Mouse (Mus musculus): ENCODE results near the gene Cspg4. TPM values are rescaled to one million over a fixed set of nuclear protein-coding genes. Genes with fewer than 3 reads are reported as not detected.
A peak's percentile ranks its signal among the peaks of the same experiment; 100 is the strongest.
"Not testable (repeated sequence)": the region's sequence is repeated elsewhere in the genome, so short reads cannot be mapped to it uniquely, and the experiment has no call there.

Cspg4 gene
- polyA plus RNA-seq, 1 experiment from 2014 or later: 0.91 TPM

- peak; percentile 74 for DNase-seq (ENCODE audit: low spot score)
These were observed 26.7 kb downstream of the Cspg4 start for GRCm38 (mm10) chr9:56891517-56892011.

DNA sequence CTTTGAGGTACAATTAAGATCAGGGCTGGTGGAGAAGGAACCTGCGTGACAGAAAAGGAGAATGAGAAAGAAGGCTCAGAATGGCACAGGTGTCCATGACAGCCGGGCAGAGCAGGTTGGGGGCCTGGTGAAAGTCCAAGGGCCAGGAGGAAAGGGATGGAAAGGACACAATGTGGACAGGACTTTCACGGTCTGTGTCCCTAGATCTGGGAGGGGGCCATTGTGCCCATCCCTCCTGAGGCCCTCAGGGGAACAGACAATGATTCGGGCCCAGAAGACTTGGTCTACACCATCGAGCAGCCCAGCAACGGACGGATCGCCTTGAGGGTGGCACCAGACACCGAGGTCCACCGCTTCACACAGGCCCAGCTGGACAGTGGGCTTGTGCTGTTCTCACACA, 27.3 kb downstream of the Cspg4 start:
- DNase-seq (ENCODE audit: low spot score): no peak

- DNase-seq (ENCODE audit: low spot score): no peak
These were observed 28.5 kb downstream of the Cspg4 start for GRCm38 (mm10) chr9:56893313-56893712.

GRCm38 (mm10) chr9:56894006-56894405, 29.2 kb downstream of the Cspg4 start:
- peak; percentile 10 for DNase-seq (ENCODE audit: low spot score)

GRCm38 (mm10) chr9:56896779-56897178, 31.9 kb downstream of the Cspg4 start:
- no peak for DNase-seq (ENCODE audit: low spot score)

DNA sequence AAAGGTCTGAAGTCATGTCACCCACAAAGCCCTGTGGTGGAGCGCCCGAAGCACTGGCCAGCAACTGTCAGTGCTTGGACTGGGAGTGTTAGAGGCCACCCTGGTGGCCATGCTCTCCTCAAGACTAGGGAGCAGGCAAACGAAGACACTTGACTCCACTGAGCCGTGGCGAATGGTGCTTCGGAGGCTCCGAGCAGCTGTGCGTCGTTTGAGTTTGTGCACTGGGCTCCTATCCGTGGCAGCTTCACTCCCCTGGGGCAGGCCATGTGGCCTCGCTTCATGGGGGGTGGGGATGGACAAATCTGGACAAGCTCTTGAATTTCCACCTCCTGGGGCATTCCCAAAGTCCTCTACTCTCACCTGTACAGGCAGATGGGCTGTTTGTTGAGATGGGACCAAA, 34.6 kb downstream of the Cspg4 start:
- no peak for DNase-seq (ENCODE audit: low spot score)

GRCm38 (mm10) chr9:56900060-56900459, 35.2 kb downstream of the Cspg4 start:
- no peak for DNase-seq (ENCODE audit: low spot score)

GRCm38 (mm10) chr9:56900571-56900970, 35.7 kb downstream of the Cspg4 start:
- peak; percentile 10 for DNase-seq (ENCODE audit: low spot score)

- DNase-seq (ENCODE audit: low spot score): no peak
These were observed 36.4 kb downstream of the Cspg4 start for GRCm38 (mm10) chr9:56901187-56901586.

GRCm38 (mm10) chr9:56903662-56904061, 38.8 kb downstream of the Cspg4 start:
- no peak for DNase-seq (ENCODE audit: low spot score)

GRCm38 (mm10) chr9:56907549-56907948, 42.7 kb downstream of the Cspg4 start:
- DNase-seq (ENCODE audit: low spot score): no peak

DNA sequence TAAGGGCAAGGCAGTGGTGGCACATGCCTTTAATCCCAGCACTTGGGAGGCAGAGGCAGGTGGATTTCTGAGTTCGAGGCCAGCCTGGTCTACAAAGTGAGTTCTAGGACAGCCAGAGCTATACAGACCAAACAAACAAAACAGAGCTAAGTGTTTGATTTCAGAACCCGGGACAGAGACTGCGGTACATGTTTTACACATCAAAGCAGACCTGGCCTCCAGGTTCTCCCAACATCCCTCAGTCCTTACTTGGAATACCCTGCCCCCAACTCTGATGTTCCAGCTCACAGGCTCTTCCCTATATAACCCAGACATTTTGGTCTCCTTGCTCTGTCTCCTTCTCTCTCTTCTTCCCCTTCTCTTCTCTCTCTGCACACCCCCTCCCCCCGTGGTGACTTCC, 45.2 kb downstream of the Cspg4 start:
- DNase-seq (ENCODE audit: low spot score): not testable (repeated sequence)

DNA sequence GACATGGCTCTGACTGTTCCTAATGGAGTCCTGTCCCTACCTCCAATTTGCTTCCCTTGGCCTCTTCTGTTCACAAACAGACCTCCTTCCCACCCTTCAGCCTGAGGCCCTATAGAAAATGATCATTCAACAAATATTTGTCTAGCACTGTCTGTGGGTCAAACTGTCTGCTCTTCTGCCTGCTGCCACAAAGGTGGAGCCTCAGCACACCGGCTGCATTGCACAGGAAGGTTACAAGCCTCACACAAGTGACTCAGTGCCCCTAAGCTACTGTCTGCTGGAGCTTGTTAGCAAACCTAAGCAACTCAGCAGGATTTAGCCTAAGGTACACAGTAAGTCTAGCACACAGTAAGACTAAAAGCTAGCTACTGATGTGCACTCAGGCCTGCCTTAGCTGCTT, 46.2 kb downstream of the Cspg4 start:
- no peak for DNase-seq (ENCODE audit: low spot score)

DNA sequence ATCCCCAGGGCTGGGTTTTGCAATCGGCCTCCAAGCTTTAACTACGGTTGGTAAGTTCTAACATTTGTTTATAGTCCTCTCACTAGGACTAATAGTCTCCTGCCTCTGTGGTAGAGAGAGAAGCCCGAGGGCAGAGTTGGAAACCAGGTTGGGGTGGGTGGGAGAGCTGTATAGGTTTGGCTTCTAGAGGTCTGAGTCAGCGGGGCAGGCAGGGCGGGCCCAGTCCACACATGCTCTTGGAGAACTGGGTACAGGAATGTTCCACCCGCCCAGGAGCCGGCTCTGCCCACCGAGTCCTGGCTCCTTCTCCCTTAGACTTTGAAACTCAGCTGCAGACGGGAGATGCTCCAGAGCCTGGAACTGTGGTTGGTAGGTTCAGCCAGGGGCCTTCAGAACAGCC, 49.2 kb downstream of the Cspg4 start:
- no peak for DNase-seq (ENCODE audit: low spot score)

GRCm38 (mm10) chr9:56915116-56915515, 50.3 kb downstream of the Cspg4 start:
- DNase-seq (ENCODE audit: low spot score): no peak

- DNase-seq (ENCODE audit: low spot score): no peak
These were observed 51.0 kb downstream of the Cspg4 start for GRCm38 (mm10) chr9:56915695-56916410.

GRCm38 (mm10) chr9:56917131-56917530, 52.3 kb downstream of the Cspg4 start:
- no peak for DNase-seq (ENCODE audit: low spot score)

DNA sequence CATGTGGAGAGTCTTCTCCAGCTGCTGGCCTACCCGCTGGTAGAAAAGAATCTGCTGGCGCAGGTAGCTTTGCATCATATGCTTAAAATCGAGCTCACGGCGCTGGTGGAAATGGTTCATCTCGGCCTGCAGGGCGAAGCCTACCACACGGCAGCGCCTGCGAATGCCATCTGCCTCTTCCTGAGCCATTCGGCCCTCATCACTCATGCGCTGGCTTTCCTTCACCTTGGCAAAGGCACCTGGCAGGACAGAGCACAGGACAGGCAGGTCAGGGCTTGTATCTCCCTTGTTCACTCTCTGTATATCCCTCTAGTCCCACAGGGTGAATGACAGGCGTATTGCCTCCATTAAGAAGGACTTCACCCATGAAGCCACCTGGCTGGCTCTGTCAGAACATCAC, 53.6 kb downstream of the Cspg4 start:
- no peak for DNase-seq (ENCODE audit: low spot score)

GRCm38 (mm10) chr9:56922746-56923145, 57.9 kb downstream of the Cspg4 start:
- no peak for DNase-seq (ENCODE audit: low spot score)

DNA sequence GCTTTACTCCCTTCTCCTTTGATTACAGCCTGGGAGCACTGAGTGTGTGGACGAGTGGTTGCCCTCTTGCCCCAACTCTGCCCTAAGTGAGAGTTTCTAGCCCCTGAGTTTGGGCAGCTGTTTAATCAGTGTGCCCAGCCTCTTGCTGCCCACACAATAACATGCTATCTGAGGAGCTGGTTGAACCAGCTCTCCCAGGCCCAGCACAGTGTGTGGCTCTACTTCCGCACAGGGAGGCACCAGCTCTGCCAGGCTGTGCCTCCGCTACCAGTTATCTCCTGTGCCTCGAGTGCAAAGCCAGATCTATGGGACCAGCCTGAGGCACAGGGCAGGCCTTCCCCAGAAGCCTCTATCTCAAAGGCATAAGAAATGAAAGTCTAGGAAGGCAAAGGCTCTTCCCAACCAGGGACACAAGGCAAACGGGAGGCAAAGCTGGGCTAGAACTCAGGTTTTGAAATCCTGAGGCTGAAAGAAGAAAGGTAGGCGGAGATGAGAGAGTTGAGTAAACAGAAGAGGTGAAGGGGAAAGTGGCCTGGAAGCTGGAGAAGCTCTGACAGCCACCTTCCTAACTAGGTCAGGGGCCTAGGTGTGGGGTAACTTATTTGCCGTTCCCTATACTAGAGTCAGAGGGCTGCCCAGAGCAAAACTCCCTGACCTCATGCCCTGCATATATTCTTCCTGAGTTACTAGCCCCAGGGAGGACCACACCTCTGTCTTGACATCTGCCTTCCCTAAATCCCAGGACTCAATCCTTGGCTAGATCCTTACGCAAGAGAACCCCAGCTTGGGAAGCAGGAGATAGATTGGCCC, 59.2 kb downstream of the Cspg4 start:
- DNase-seq (ENCODE audit: low spot score): no peak

DNA sequence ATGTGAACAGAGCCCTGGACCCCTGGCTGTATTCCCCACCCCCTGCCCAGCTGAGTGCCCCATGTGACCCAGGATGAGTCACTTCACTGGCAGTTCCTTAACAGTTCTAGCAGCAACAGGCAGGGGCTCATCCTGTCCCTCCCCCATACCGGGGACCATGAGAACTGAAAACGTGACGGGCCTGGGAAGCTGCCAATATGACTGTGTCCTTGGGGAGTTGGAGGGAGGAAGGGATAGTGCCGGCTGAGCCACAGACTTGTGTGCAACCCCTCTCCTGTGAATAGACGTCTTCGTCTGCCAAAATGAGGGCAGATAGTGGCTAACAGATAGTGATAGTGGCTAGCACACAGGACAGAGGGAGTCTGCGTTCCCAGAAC, 59.8 kb downstream of the Cspg4 start:
- no peak for DNase-seq (ENCODE audit: low spot score)

DNA sequence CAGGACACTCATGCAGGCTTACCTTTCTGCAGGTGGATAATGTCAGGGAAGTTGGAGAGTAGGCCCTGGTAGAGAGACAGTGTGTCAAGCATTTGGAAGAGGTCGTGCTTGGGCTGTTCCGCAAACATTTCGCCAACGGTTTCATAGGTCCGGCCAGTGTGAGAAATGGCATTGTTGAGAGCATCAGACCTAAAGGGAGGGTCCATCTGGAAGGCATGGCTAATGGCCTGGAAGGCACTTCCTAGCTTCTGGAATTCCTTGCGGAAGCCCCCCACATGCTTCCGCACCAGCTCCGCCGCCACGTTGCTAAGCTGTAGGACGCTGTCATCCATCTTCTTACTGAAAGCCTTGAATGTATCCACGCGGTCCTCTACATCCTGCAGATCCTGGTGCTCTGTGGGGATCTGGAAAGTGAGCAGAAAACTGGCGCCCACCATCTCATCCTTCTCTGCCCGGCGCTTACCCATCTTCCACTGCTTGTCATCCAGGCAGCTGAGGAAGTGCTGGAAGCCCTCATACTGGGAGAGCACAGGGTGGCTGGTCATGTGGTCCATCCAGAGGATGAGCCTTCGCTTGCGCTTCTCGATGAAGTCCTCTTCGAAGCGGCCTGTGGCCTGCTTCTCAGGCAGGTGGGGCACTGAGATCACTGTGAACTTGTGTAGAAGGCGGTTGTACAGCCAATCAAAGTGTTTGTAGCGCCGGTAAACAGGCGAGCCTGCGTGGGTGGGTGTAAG, 60.6 kb downstream of the Cspg4 start:
- no peak for DNase-seq (ENCODE audit: low spot score)

Data from thymus, postnatal 0 days (tissue).